Mouse (Mus musculus) liver, postnatal 0 days (tissue): ENCODE measurements around the gene Tmem121.

ENCODE experiments used
- CTCF ChIP-seq: sonication (generic); IDR thresholded peaks from 2 replicates; pipeline ENCODE4 v1.5.1; 2016; ENCODE audit warnings: antibody characterized with exemption, low read depth
- EP300 ChIP-seq: IDR thresholded peaks from 2 replicates; pipeline ENCODE4 v1.6.1; 2016; ENCODE audit warnings: antibody characterized with exemption, low read depth, mild to moderate bottlenecking

GRCm38 (mm10) chr12:113152272-113152661 lies 33.5 kb upstream of the Tmem121 start:
- TF ChIP-seq EP300, result no peak
- TF ChIP-seq CTCF, result no peak
